Mouse (Mus musculus) testis, adult 2 months (tissue): Measurements from ENCODE around the gene Itga3.

Experiments used
- CTCF ChIP-seq: fragments of 200-500 bp; IDR thresholded peaks from 2 replicates; pipeline ENCODE4 v1.5.1; 2012; ENCODE audit warnings: low read depth, mild to moderate bottlenecking, inconsistent platforms, low read length, moderate library complexity; ENCODE audit not compliant: control insufficient read depth, insufficient read depth, insufficient replicate concordance
- POLR2A ChIP-seq: fragments of 200-500 bp; IDR thresholded peaks from 2 replicates; pipeline ENCODE4 v1.6.1; 2012; ENCODE audit warnings: low read depth, mild to moderate bottlenecking, inconsistent platforms, low read length, moderate library complexity; ENCODE audit not compliant: control insufficient read depth

- no peak for TF ChIP-seq CTCF
- no peak for TF ChIP-seq POLR2A
These were observed 39.3 kb downstream of the Itga3 start for GRCm38 (mm10) chr11:95037306-95037705.
